Mouse (Mus musculus): ENCODE measurements at regions not wholly inside any gene's neighbourhood (a gene's known extent, or its start where the extent isn't known, plus 50 kb on each side); places are given as distances from the start of the nearest gene placed in this dataset.

GRCm38 (mm10) chr16:55617958-55618357 is 220.7 kb downstream of the Nfkbiz start:
- TF ChIP-seq CTCF (IDR thresholded peaks at IDR 0.05), result no peak
- no peak for TF ChIP-seq EP300 (IDR thresholded peaks at IDR 0.05)
- DNase-seq (ENCODE audit: low spot score), result no peak
- Histone ChIP-seq H3K4me1 (ENCODE audit: insufficient read depth, low read depth, low read length) (no peaks in the 10 kb centered on the region), H3K4me2 (replicated peaks; ENCODE audit: low read depth, low read length) (no peak overlapping the region), H3K9ac (replicated peaks; ENCODE audit: low read depth) (no peak overlapping the region), H3K27ac (ENCODE audit: low read length) (no peak overlapping the region), H3K36me3 (ENCODE audit: insufficient read depth, low read length) (no peaks in the 10 kb centered on the region), H3K27me3 (replicated peaks; ENCODE audit: insufficient read depth, low read length) (no peaks in the 10 kb centered on the region), H3K9me3 (ENCODE audit: low read length) (no peaks in the 10 kb centered on the region), H3K4me3 (ENCODE audit: low read depth, low read length) (no peak overlapping the region)
- WGBS, result 58% methylated on average over 3 of the region's 3 CpGs
- no peak for ATAC-seq

GRCm38 (mm10) chr16:55617506-55617905 is 221.2 kb downstream of the Nfkbiz start:
- H3K4me3 ChIP-seq (ENCODE audit: low read depth, low read length), result no peak overlapping the region
- H3K9ac ChIP-seq (replicated peaks; ENCODE audit: low read depth), result no peak overlapping the region
- WGBS, result 47% methylated on average over 4 of the region's 4 CpGs
- ATAC-seq (no peak), DNase-seq (ENCODE audit: low spot score) (no peak)
- H3K4me2 ChIP-seq (replicated peaks; ENCODE audit: low read depth, low read length), result no peak overlapping the region
- no peak overlapping the region for H3K27ac ChIP-seq (ENCODE audit: low read length)
- TF ChIP-seq EP300 (IDR thresholded peaks at IDR 0.05) (no peak), CTCF (IDR thresholded peaks at IDR 0.05) (no peak)
- no peaks in the 10 kb centered on the region for H3K4me1 ChIP-seq (ENCODE audit: insufficient read depth, low read depth, low read length)
- no peaks in the 10 kb centered on the region for H3K36me3 ChIP-seq (ENCODE audit: insufficient read depth, low read length)
- no peaks in the 10 kb centered on the region for H3K27me3 ChIP-seq (replicated peaks; ENCODE audit: insufficient read depth, low read length)
- no peaks in the 10 kb centered on the region for H3K9me3 ChIP-seq (ENCODE audit: low read length)

- ATAC-seq (no peak), DNase-seq (ENCODE audit: low spot score) (no peak)
- Histone ChIP-seq H3K4me1 (ENCODE audit: insufficient read depth, low read depth, low read length) (no peaks in the 10 kb centered on the region), H3K27me3 (replicated peaks; ENCODE audit: insufficient read depth, low read length) (no peaks in the 10 kb centered on the region), H3K36me3 (ENCODE audit: insufficient read depth, low read length) (no peaks in the 10 kb centered on the region), H3K9ac (replicated peaks; ENCODE audit: low read depth) (no peak overlapping the region), H3K4me2 (replicated peaks; ENCODE audit: low read depth, low read length) (no peak overlapping the region), H3K4me3 (ENCODE audit: low read depth, low read length) (no peak overlapping the region), H3K27ac (ENCODE audit: low read length) (no peak overlapping the region), H3K9me3 (ENCODE audit: low read length) (no peaks in the 10 kb centered on the region)
- no peak for TF ChIP-seq CTCF (IDR thresholded peaks at IDR 0.05)
- TF ChIP-seq EP300 (IDR thresholded peaks at IDR 0.05), result no peak
- 69% methylated on average over 1 of the region's 1 CpGs for whole genome bisulfite sequencing
These were observed 222.1 kb downstream of the Nfkbiz start for GRCm38 (mm10) chr16:55616408-55617120.

- WGBS, result 62% methylated on average over 3 of the region's 3 CpGs
- H3K9me3 ChIP-seq (ENCODE audit: low read length), result no peaks in the 10 kb centered on the region
- no peak for ATAC-seq
- H3K4me1 ChIP-seq (ENCODE audit: insufficient read depth, low read depth, low read length), result no peaks in the 10 kb centered on the region
- no peak for DNase-seq (ENCODE audit: low spot score)
- no peak overlapping the region for H3K4me3 ChIP-seq (ENCODE audit: low read depth, low read length)
- no peaks in the 10 kb centered on the region for H3K27me3 ChIP-seq (replicated peaks; ENCODE audit: insufficient read depth, low read length)
- H3K4me2 ChIP-seq (replicated peaks; ENCODE audit: low read depth, low read length), result no peak overlapping the region
- no peak overlapping the region for H3K27ac ChIP-seq (ENCODE audit: low read length)
- TF ChIP-seq EP300 (IDR thresholded peaks at IDR 0.05) (no peak), CTCF (IDR thresholded peaks at IDR 0.05) (no peak)
- no peaks in the 10 kb centered on the region for H3K36me3 ChIP-seq (ENCODE audit: insufficient read depth, low read length)
- no peak overlapping the region for H3K9ac ChIP-seq (replicated peaks; ENCODE audit: low read depth)
These were observed 225.8 kb downstream of the Nfkbiz start for GRCm38 (mm10) chr16:55612873-55613272.

- TF ChIP-seq CTCF (IDR thresholded peaks at IDR 0.05) (no peak), EP300 (IDR thresholded peaks at IDR 0.05) (no peak)
- no peaks in the 10 kb centered on the region for H3K36me3 ChIP-seq (ENCODE audit: insufficient read depth, low read length)
- H3K9me3 ChIP-seq (ENCODE audit: low read length), result no peaks in the 10 kb centered on the region
- no peak for DNase-seq (ENCODE audit: low spot score)
- no peak overlapping the region for H3K9ac ChIP-seq (replicated peaks; ENCODE audit: low read depth)
- H3K4me1 ChIP-seq (ENCODE audit: insufficient read depth, low read depth, low read length), result no peaks in the 10 kb centered on the region
- no peak for ATAC-seq
- H3K27ac ChIP-seq (ENCODE audit: low read length), result no peak overlapping the region
- H3K4me3 ChIP-seq (ENCODE audit: low read depth, low read length), result no peak overlapping the region
- 70% methylated on average over 5 of the region's 5 CpGs for WGBS
- H3K27me3 ChIP-seq (replicated peaks; ENCODE audit: insufficient read depth, low read length), result no peaks in the 10 kb centered on the region
- no peak overlapping the region for H3K4me2 ChIP-seq (replicated peaks; ENCODE audit: low read depth, low read length)
These were observed 226.7 kb downstream of the Nfkbiz start for GRCm38 (mm10) chr16:55612001-55612400.

GRCm38 (mm10) chr16:55611172-55611571 is 227.5 kb downstream of the Nfkbiz start:
- no peak for TF ChIP-seq EP300 (IDR thresholded peaks at IDR 0.05)
- TF ChIP-seq CTCF (IDR thresholded peaks at IDR 0.05), result no peak
- ATAC-seq (no peak), DNase-seq (ENCODE audit: low spot score) (no peak)
- Histone ChIP-seq H3K9me3 (ENCODE audit: low read length) (no peaks in the 10 kb centered on the region), H3K36me3 (ENCODE audit: insufficient read depth, low read length) (no peaks in the 10 kb centered on the region), H3K4me2 (replicated peaks; ENCODE audit: low read depth, low read length) (no peak overlapping the region), H3K9ac (replicated peaks; ENCODE audit: low read depth) (no peak overlapping the region), H3K4me3 (ENCODE audit: low read depth, low read length) (no peak overlapping the region), H3K4me1 (ENCODE audit: insufficient read depth, low read depth, low read length) (no peaks in the 10 kb centered on the region), H3K27ac (ENCODE audit: low read length) (no peak overlapping the region), H3K27me3 (replicated peaks; ENCODE audit: insufficient read depth, low read length) (no peaks in the 10 kb centered on the region)
- WGBS, result 86% methylated on average over 3 of the region's 3 CpGs

GRCm38 (mm10) chr16:55608361-55608760 is 230.3 kb downstream of the Nfkbiz start:
- TF ChIP-seq CTCF (IDR thresholded peaks at IDR 0.05), result no peak
- TF ChIP-seq EP300 (IDR thresholded peaks at IDR 0.05), result no peak
- no peak for ATAC-seq
- Histone ChIP-seq H3K27ac (ENCODE audit: low read length) (no peak overlapping the region), H3K27me3 (replicated peaks; ENCODE audit: insufficient read depth, low read length) (no peaks in the 10 kb centered on the region), H3K9ac (replicated peaks; ENCODE audit: low read depth) (no peak overlapping the region), H3K4me2 (replicated peaks; ENCODE audit: low read depth, low read length) (no peak overlapping the region), H3K4me1 (ENCODE audit: insufficient read depth, low read depth, low read length) (no peaks in the 10 kb centered on the region), H3K36me3 (ENCODE audit: insufficient read depth, low read length) (no peaks in the 10 kb centered on the region), H3K4me3 (ENCODE audit: low read depth, low read length) (no peak overlapping the region), H3K9me3 (ENCODE audit: low read length) (no peaks in the 10 kb centered on the region)
- 74% methylated on average over 3 of the region's 3 CpGs for WGBS
- no peak for DNase-seq (ENCODE audit: low spot score)
